Mouse (Mus musculus) lung, embryonic 14.5 days (tissue): ENCODE measurements around the gene Col18a1. TPM values are rescaled to one million over a fixed set of nuclear protein-coding genes. Genes with fewer than 3 reads are reported as not detected.
A peak's percentile ranks its signal among the peaks of the same experiment; 100 is the strongest.

Experiments used
- ATAC-seq: fragments of 200-750 bp; cut with Nextera tagmentation; 2 replicates; pipeline ENCODE4 v1.8.0; 2017; ENCODE audit warnings: mild to moderate bottlenecking, moderate TSS enrichment, moderate library complexity; ENCODE audit not compliant: insufficient read depth
- DNase-seq: peaks from one replicate; pipeline ENCODE4 v3.0.0-alpha.2; 2015
- H3K27ac ChIP-seq: fragments of 300-500 bp; sonication (generic); 2 replicates; pipeline ENCODE4 v1.5.1; 2014; ENCODE audit warnings: low read depth, mild to moderate bottlenecking, moderate library complexity
- H3K27me3 ChIP-seq: fragments of 300-500 bp; sonication (generic); 2 replicates; pipeline ENCODE4 v1.6.1; 2014; ENCODE audit warnings: low read length, control low read depth; ENCODE audit not compliant: insufficient read depth
- H3K36me3 ChIP-seq: fragments of 300-500 bp; sonication (generic); 2 replicates; pipeline ENCODE4 v1.6.1; 2014; ENCODE audit warnings: control low read depth; ENCODE audit not compliant: insufficient read depth
- H3K4me1 ChIP-seq: fragments of 300-500 bp; sonication (generic); 2 replicates; pipeline ENCODE4 v1.6.1; 2014; ENCODE audit warnings: antibody characterized with exemption, control low read depth; ENCODE audit not compliant: insufficient read depth
- H3K4me2 ChIP-seq: fragments of 300-500 bp; sonication (generic); 2 replicates; pipeline ENCODE4 v1.6.1; 2014; ENCODE audit warnings: mild to moderate bottlenecking
- H3K4me3 ChIP-seq: fragments of 300-500 bp; sonication (generic); 2 replicates; pipeline ENCODE4 v1.5.1; 2014; ENCODE audit warnings: low read depth, low read length
- H3K9ac ChIP-seq: fragments of 300-500 bp; sonication (generic); 2 replicates; pipeline ENCODE4 v1.6.1; 2014
- H3K9me3 ChIP-seq: fragments of 300-500 bp; sonication (generic); 2 replicates; pipeline ENCODE4 v1.6.1; 2016; ENCODE audit warnings: low read depth, low read length, control low read depth
- CTCF ChIP-seq: IDR thresholded peaks from 2 replicates; pipeline ENCODE4 v1.5.1; 2016; ENCODE audit warnings: antibody characterized with exemption, low read depth
- WGBS: fragments of 180-500 bp; shearing (Covaris S2); extraction: QIAGEN DNeasy Blood & Tissue Kit; methylation state at CpG from one replicate; pipeline ENCODE4 v1.1.7; 2014; 5-methylcytosine and 5-hydroxymethylcytosine counted together
- polyA plus RNA-seq: library from polyadenylated mRNA; unstranded; fragments of >200 nt; fragmentation: Nextera tagmentation; extraction: Ambion mirVana; gene quantifications from 2 replicates; pipeline ENCODE4 v1.2.1, GENCODE M21; 2014

The Col18a1 gene
- polyA plus RNA-seq, 1 experiment from 2014 or later, result 217 TPM

- Histone ChIP-seq H3K4me2 (no peak overlapping the region), H3K4me3 (no peak overlapping the region), H3K36me3 (peaks cover 16% of the 10 kb centered on the region; the same call in 1 of the 2 replicates), H3K27ac (no peak overlapping the region; the same call in 1 of the 2 replicates), H3K27me3 (no peaks in the 10 kb centered on the region), H3K4me1 (peaks cover 8% of the 10 kb centered on the region; the same call in 1 of the 2 replicates), H3K9me3 (no peaks in the 10 kb centered on the region), H3K9ac (no peak overlapping the region)
- 85% methylated on average over 2 of the region's 2 CpGs for WGBS
- TF ChIP-seq CTCF, result no peak
- no peak for ATAC-seq
- DNase-seq, result no peak
Measured at GRCm38 (mm10) chr10:77098619-77099018, 67.7 kb downstream of the Col18a1 start.

- Histone ChIP-seq H3K36me3 (peaks cover 16% of the 10 kb centered on the region; the same call in 1 of the 2 replicates), H3K4me2 (no peak overlapping the region), H3K27ac (peak overlapping the region; percentile 10), H3K27me3 (no peaks in the 10 kb centered on the region), H3K9ac (no peak overlapping the region), H3K4me3 (no peak overlapping the region), H3K9me3 (peaks cover 7% of the 10 kb centered on the region; the same call in 1 of the 2 replicates), H3K4me1 (peaks cover 8% of the 10 kb centered on the region; the same call in 1 of the 2 replicates)
- no peak for TF ChIP-seq CTCF
- peak; percentile 45 for DNase-seq
- peak; percentile 57; the same call in 1 of the 2 replicates for ATAC-seq
- 56% methylated on average over 4 of the region's 4 CpGs for WGBS
Measured at GRCm38 (mm10) chr10:77097890-77098200, 68.5 kb downstream of the Col18a1 start.

GRCm38 (mm10) chr10:77097006-77097889, 69.1 kb downstream of the Col18a1 start:
- peaks cover 16% of the 10 kb centered on the region; the same call in 1 of the 2 replicates for H3K36me3 ChIP-seq
- H3K4me3 ChIP-seq, result no peak overlapping the region
- no peak overlapping the region for H3K9ac ChIP-seq
- DNase-seq, result peak; percentile 17
- peaks cover 8% of the 10 kb centered on the region; the same call in 1 of the 2 replicates for H3K4me1 ChIP-seq
- no peak for TF ChIP-seq CTCF
- peak; percentile 45 for ATAC-seq
- H3K4me2 ChIP-seq, result no peak overlapping the region
- peak overlapping the region; percentile 10 for H3K27ac ChIP-seq
- 54% methylated on average over 12 of the region's 12 CpGs for WGBS
- H3K9me3 ChIP-seq, result peaks cover 7% of the 10 kb centered on the region; the same call in 1 of the 2 replicates
- H3K27me3 ChIP-seq, result no peaks in the 10 kb centered on the region

DNA sequence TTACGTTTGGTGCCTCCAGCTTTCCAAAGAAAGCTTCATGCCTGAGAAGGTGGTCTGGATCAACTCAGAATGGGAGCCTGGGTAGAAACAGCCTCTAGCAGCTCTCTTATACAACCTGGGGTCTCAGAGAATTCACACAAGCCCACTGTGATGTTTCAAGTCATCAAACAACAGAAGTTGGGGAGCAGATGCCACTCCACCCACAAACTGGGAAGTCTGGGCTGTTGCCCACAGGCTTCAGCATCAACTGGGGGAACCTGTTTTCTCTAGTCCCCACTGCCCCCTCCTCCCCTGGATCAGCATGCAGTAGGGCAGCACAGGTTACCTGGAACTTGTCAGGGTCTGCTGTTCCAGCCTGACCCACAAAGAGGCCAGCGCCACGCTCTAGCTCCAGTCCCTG, 70.7 kb downstream of the Col18a1 start:
- Histone ChIP-seq H3K4me3 (no peak overlapping the region), H3K27ac (no peak overlapping the region), H3K4me1 (peaks cover 8% of the 10 kb centered on the region; the same call in 1 of the 2 replicates), H3K36me3 (peaks cover 16% of the 10 kb centered on the region; the same call in 1 of the 2 replicates), H3K9ac (no peak overlapping the region), H3K9me3 (peaks cover 7% of the 10 kb centered on the region; the same call in 1 of the 2 replicates), H3K27me3 (no peaks in the 10 kb centered on the region), H3K4me2 (no peak overlapping the region)
- no peak for ATAC-seq
- 92% methylated on average over 3 of the region's 3 CpGs for WGBS
- DNase-seq, result no peak
- TF ChIP-seq CTCF, result no peak

GRCm38 (mm10) chr10:77093817-77094216, 72.5 kb downstream of the Col18a1 start:
- ATAC-seq (no peak), DNase-seq (no peak)
- H3K27ac ChIP-seq, result no peak overlapping the region
- H3K9ac ChIP-seq, result no peak overlapping the region
- peaks cover 7% of the 10 kb centered on the region; the same call in 1 of the 2 replicates for H3K9me3 ChIP-seq
- H3K4me1 ChIP-seq, result peaks cover 8% of the 10 kb centered on the region; the same call in 1 of the 2 replicates
- no peak for TF ChIP-seq CTCF
- peaks cover 16% of the 10 kb centered on the region; the same call in 1 of the 2 replicates for H3K36me3 ChIP-seq
- no peak overlapping the region for H3K4me3 ChIP-seq
- no peaks in the 10 kb centered on the region for H3K27me3 ChIP-seq
- H3K4me2 ChIP-seq, result no peak overlapping the region

GRCm38 (mm10) chr10:77091538-77092097, 74.7 kb downstream of the Col18a1 start:
- H3K9me3 ChIP-seq, result peaks cover 7% of the 10 kb centered on the region; the same call in 1 of the 2 replicates
- no peak overlapping the region for H3K4me3 ChIP-seq
- ATAC-seq, result no peak
- no peaks in the 10 kb centered on the region for H3K27me3 ChIP-seq
- H3K27ac ChIP-seq, result no peak overlapping the region
- no peak for DNase-seq
- no peak overlapping the region for H3K4me2 ChIP-seq
- TF ChIP-seq CTCF, result no peak
- WGBS, result 63% methylated on average over 4 of the region's 4 CpGs
- peaks cover 31% of the 10 kb centered on the region; the same call in 1 of the 2 replicates for H3K36me3 ChIP-seq
- H3K9ac ChIP-seq, result no peak overlapping the region
- H3K4me1 ChIP-seq, result no peaks in the 10 kb centered on the region

GRCm38 (mm10) chr10:77090063-77090462, 76.3 kb downstream of the Col18a1 start:
- Histone ChIP-seq H3K36me3 (peaks cover 32% of the 10 kb centered on the region; the same call in 1 of the 2 replicates), H3K9me3 (peaks cover 7% of the 10 kb centered on the region; the same call in 1 of the 2 replicates), H3K4me2 (peak overlapping the region; percentile 40; the same call in 1 of the 2 replicates), H3K9ac (no peak overlapping the region), H3K27ac (no peak overlapping the region; the same call in 1 of the 2 replicates), H3K4me3 (no peak overlapping the region), H3K27me3 (no peaks in the 10 kb centered on the region), H3K4me1 (no peaks in the 10 kb centered on the region)
- no peak for DNase-seq
- no peak for ATAC-seq
- 51% methylated on average over 5 of the region's 5 CpGs for WGBS
- TF ChIP-seq CTCF, result no peak
